Mouse (Mus musculus): ENCODE measurements at regions not wholly inside any gene's neighbourhood (a gene's known extent, or its start where the extent isn't known, plus 50 kb on each side); places are given as distances from the start of the nearest gene placed in this dataset.

DNA sequence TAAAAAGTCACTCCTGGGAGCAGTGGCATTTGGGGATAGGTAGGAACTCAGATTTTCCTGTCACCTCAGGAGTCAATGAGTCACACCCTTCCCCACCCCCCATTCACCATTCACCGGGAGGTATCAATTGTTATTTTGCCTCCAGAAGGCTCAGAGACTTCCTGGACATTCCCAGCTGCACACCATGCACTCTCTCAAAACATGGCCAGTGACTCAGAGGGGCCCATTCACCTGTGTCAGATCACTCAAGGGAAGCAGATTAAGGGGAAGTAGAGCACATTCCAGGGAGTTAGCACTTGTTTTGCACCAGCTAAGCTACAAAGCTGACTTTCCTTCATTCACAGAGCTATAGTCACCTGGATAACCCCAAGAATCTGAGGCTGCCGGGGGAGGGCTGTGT is 395.2 kb downstream of the Tns3 start:
- H3K9ac ChIP-seq, result no peak overlapping the region
- WGBS, result 86% methylated on average over 2 of the region's 2 CpGs

DNA sequence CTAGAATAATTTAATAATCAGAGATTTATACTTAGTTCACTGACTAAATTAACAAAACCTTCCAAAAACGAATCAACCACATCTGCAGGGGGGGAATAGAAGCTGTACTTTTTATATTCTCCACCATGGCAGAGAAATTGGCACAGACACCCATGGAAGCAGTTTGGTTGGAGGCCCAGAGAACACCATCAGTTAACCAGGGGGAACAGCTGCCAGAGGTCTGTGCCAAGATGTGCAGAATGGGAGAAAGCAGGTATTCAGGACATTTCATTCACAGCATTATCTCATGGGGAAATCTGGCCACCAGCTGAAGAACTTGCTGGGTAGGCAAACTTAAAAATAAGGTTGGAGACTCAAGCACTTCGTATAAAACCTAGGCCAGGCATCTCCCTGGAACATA is 410.3 kb downstream of the Tns3 start:
- no peaks in the 10 kb centered on the region for H3K27me3 ChIP-seq (ENCODE audit: control insufficient read depth, insufficient read depth, low read length)
- ATAC-seq (ENCODE audit: low FRiP score) (no peak), DNase-seq (ENCODE audit: low spot score) (no peak)
- H3K4me3 ChIP-seq (replicated peaks; ENCODE audit: low read length), result no peak overlapping the region
- H3K9ac ChIP-seq, result no peak overlapping the region
- no peaks in the 10 kb centered on the region for H3K36me3 ChIP-seq (replicated peaks; ENCODE audit: control insufficient read depth, insufficient read depth)
- no peaks in the 10 kb centered on the region for H3K9me3 ChIP-seq (ENCODE audit: control insufficient read depth, low read length)
- H3K4me1 ChIP-seq (replicated peaks; ENCODE audit: control insufficient read depth, insufficient read depth, low read length), result no peaks in the 10 kb centered on the region
- 72% methylated on average over 2 of the region's 2 CpGs for WGBS
- no peak overlapping the region for H3K4me2 ChIP-seq (replicated peaks)
- H3K27ac ChIP-seq, result no peak overlapping the region

More for the DNA sequence above, 395.2 kb downstream of the Tns3 start:
- DNase-seq (ENCODE audit: low spot score), result no peak
- no peak for ATAC-seq (ENCODE audit: low FRiP score)
- no peaks in the 10 kb centered on the region for H3K27me3 ChIP-seq (ENCODE audit: control insufficient read depth, insufficient read depth, low read length)
- H3K4me3 ChIP-seq (replicated peaks; ENCODE audit: low read length), result no peak overlapping the region
- no peak overlapping the region for H3K27ac ChIP-seq
- H3K36me3 ChIP-seq (replicated peaks; ENCODE audit: control insufficient read depth, insufficient read depth), result no peaks in the 10 kb centered on the region
- H3K9me3 ChIP-seq (ENCODE audit: control insufficient read depth, low read length), result no peaks in the 10 kb centered on the region
- H3K4me2 ChIP-seq (replicated peaks), result no peak overlapping the region
- no peaks in the 10 kb centered on the region for H3K4me1 ChIP-seq (replicated peaks; ENCODE audit: control insufficient read depth, insufficient read depth, low read length)

DNA sequence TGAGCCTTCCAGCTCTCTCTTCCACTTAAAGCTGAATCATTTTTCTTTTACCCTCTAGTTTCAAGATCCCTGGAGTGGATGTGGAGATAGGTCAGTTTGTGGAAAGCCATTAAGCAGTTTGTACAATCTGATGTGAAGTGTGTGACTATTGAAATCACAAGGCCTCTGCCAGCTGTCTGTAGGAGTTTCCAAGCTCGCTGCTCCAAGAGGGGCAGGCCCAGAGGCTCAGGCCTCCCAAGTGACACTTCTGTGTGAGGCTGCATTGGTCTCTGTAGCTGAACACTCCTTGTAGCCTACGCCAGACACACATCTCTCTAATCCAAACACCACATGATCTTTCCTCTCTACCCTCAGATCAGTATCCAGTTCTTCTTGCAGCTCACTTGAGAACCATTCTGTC is 413.0 kb downstream of the Tns3 start:
- 79% methylated on average over 2 of the region's 2 CpGs for WGBS
- Histone ChIP-seq H3K9ac (no peak overlapping the region), H3K36me3 (replicated peaks; ENCODE audit: control insufficient read depth, insufficient read depth) (no peaks in the 10 kb centered on the region), H3K4me3 (replicated peaks; ENCODE audit: low read length) (no peak overlapping the region), H3K27ac (no peak overlapping the region), H3K4me2 (replicated peaks) (no peak overlapping the region), H3K4me1 (replicated peaks; ENCODE audit: control insufficient read depth, insufficient read depth, low read length) (no peaks in the 10 kb centered on the region), H3K9me3 (ENCODE audit: control insufficient read depth, low read length) (no peaks in the 10 kb centered on the region), H3K27me3 (ENCODE audit: control insufficient read depth, insufficient read depth, low read length) (no peaks in the 10 kb centered on the region)
- ATAC-seq (ENCODE audit: low FRiP score), result no peak
- DNase-seq (ENCODE audit: low spot score), result no peak

DNA sequence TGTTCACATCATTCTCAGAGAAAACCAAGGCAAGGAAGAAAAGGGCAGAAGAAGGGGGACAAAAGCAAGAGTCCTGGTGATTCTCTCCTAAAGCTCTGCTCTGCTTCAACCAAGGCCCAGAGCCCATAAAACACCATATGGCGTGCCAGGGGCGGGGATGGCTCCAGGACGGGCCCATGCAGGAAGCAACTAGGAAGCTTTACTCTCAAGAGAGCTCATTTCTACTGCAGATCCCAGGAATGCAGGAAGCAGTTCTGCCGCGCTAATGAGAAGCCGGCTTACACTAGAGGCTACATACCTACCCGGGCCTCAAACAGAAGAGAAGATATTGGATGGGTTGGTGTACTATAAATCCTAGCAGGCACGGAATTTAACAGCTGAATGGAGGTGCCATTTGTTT is 414.9 kb downstream of the Tns3 start:
- WGBS, result 78% methylated on average over 8 of the region's 8 CpGs
- no peak overlapping the region for H3K4me3 ChIP-seq (replicated peaks; ENCODE audit: low read length)
- H3K27me3 ChIP-seq (ENCODE audit: control insufficient read depth, insufficient read depth, low read length), result no peaks in the 10 kb centered on the region
- no peak overlapping the region for H3K27ac ChIP-seq
- H3K36me3 ChIP-seq (replicated peaks; ENCODE audit: control insufficient read depth, insufficient read depth), result no peaks in the 10 kb centered on the region
- ATAC-seq (ENCODE audit: low FRiP score), result no peak
- no peak for DNase-seq (ENCODE audit: low spot score)
- H3K4me2 ChIP-seq (replicated peaks), result no peak overlapping the region
- H3K9me3 ChIP-seq (ENCODE audit: control insufficient read depth, low read length), result no peaks in the 10 kb centered on the region
- H3K4me1 ChIP-seq (replicated peaks; ENCODE audit: control insufficient read depth, insufficient read depth, low read length), result no peaks in the 10 kb centered on the region
- no peak overlapping the region for H3K9ac ChIP-seq

DNA sequence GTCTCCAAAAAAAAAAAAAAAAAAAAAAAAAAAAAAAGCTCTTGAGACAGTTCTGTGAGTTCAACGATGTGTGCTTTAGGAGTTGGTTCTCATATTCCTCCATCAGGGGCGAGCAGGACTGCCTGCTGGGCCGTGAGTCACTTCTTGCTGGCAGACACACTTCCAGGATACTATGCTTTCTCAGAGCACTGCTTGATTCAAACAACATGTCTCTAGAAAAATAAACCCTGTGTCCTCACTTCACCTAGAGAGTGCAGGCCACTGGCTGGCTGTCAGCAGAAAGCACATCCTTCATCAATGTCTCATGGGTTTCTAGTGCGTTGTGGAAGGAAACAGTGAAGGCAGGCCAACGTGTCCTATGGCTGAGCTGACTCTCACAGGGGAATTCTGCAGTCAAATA is 416.8 kb downstream of the Tns3 start:
- Histone ChIP-seq H3K9me3 (ENCODE audit: control insufficient read depth, low read length) (no peaks in the 10 kb centered on the region), H3K27ac (no peak overlapping the region), H3K36me3 (replicated peaks; ENCODE audit: control insufficient read depth, insufficient read depth) (no peaks in the 10 kb centered on the region), H3K4me1 (replicated peaks; ENCODE audit: control insufficient read depth, insufficient read depth, low read length) (no peaks in the 10 kb centered on the region), H3K4me3 (replicated peaks; ENCODE audit: low read length) (no peak overlapping the region), H3K9ac (no peak overlapping the region), H3K4me2 (replicated peaks) (no peak overlapping the region), H3K27me3 (ENCODE audit: control insufficient read depth, insufficient read depth, low read length) (no peaks in the 10 kb centered on the region)
- ATAC-seq (ENCODE audit: low FRiP score), result no peak
- 68% methylated on average over 5 of the region's 5 CpGs for WGBS
- no peak for DNase-seq (ENCODE audit: low spot score)

DNA sequence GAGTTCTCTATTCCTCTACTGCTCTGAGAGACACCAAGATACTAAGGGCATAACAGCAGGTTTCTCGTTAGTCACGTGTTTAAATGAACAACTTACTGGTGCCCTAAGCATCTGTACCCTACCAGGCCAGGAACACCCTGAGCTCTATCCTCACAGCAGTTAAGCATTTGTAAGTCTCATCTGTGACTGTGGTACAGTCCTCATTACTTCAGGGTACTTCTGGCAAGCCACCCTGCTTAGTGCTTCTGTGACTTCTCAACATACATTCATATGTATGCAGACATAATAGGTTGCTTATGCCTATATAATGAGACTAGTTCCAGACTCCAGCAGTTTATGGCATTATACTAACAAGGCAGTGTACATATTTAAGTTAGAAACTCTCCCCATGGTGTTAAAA is 417.3 kb downstream of the Tns3 start:
- H3K4me1 ChIP-seq (replicated peaks; ENCODE audit: control insufficient read depth, insufficient read depth, low read length), result no peaks in the 10 kb centered on the region
- no peak overlapping the region for H3K27ac ChIP-seq
- H3K9me3 ChIP-seq (ENCODE audit: control insufficient read depth, low read length), result no peaks in the 10 kb centered on the region
- DNase-seq (ENCODE audit: low spot score), result no peak
- no peak overlapping the region for H3K4me2 ChIP-seq (replicated peaks)
- no peak overlapping the region for H3K9ac ChIP-seq
- H3K27me3 ChIP-seq (ENCODE audit: control insufficient read depth, insufficient read depth, low read length), result no peaks in the 10 kb centered on the region
- no peak overlapping the region for H3K4me3 ChIP-seq (replicated peaks; ENCODE audit: low read length)
- 80% methylated on average over 2 of the region's 2 CpGs for WGBS
- H3K36me3 ChIP-seq (replicated peaks; ENCODE audit: control insufficient read depth, insufficient read depth), result no peaks in the 10 kb centered on the region
- no peak for ATAC-seq (ENCODE audit: low FRiP score)

DNA sequence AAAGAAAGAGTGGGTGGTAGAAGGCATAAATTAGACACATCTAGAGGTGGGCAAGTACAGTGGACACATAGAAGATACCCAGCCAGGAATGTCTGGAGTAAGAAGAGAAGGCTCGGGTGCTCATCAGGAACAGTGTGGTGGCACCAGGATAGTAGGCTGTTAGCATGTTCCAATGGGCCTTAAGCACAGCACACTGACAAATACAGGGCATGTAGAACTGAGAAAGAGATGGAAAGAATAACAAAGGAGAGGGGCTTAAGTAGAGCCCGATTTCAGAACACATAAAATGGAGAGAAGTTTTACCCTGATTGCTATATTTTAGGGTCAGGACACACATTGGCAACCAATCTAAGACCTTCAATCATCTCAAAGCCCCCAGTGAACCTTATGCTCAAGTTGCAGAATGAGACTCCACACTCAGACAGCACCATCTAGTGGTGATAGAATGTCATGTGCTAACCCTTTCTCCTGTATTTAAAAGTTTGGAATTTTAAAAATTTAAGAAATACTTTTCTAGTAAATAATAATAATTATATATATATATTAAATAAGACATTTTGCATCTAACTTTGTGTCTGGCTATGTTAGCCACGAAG is 418.8 kb downstream of the Tns3 start:
- DNase-seq (ENCODE audit: low spot score), result peak; percentile 79
- no peaks in the 10 kb centered on the region for H3K27me3 ChIP-seq (ENCODE audit: control insufficient read depth, insufficient read depth, low read length)
- H3K4me2 ChIP-seq (replicated peaks), result no peak overlapping the region
- H3K36me3 ChIP-seq (replicated peaks; ENCODE audit: control insufficient read depth, insufficient read depth), result no peaks in the 10 kb centered on the region
- WGBS, result 42% methylated on average over 3 of the region's 3 CpGs
- no peak overlapping the region for H3K4me3 ChIP-seq (replicated peaks; ENCODE audit: low read length)
- no peaks in the 10 kb centered on the region for H3K9me3 ChIP-seq (ENCODE audit: control insufficient read depth, low read length)
- no peaks in the 10 kb centered on the region for H3K4me1 ChIP-seq (replicated peaks; ENCODE audit: control insufficient read depth, insufficient read depth, low read length)
- no peak for ATAC-seq (ENCODE audit: low FRiP score)
- no peak overlapping the region for H3K9ac ChIP-seq
- no peak overlapping the region for H3K27ac ChIP-seq

DNA sequence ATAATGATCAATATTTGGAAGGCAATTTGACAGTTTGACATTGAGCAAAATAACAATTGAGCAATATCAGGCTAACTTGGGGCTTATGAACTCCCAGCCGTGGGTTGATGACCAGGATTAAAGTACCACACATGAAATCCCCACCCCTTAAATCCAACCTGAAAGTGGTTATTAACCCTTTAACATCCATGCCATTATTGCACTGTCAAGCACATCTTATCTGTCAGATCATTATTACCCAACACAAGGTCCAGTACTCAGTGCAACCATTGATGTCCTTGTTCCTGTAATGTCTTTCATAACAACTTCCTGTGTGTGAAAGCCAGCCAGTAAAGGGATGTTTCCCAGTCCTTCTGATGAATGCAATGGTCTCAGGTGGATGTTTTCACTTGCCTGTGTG is 425.8 kb downstream of the Tns3 start:
- Histone ChIP-seq H3K27me3 (ENCODE audit: control insufficient read depth, insufficient read depth, low read length) (no peaks in the 10 kb centered on the region), H3K9me3 (ENCODE audit: control insufficient read depth, low read length) (peaks cover 6% of the 10 kb centered on the region; the same call in 1 of the 2 replicates), H3K36me3 (replicated peaks; ENCODE audit: control insufficient read depth, insufficient read depth) (no peaks in the 10 kb centered on the region), H3K27ac (no peak overlapping the region), H3K4me3 (replicated peaks; ENCODE audit: low read length) (no peak overlapping the region), H3K4me1 (replicated peaks; ENCODE audit: control insufficient read depth, insufficient read depth, low read length) (no peaks in the 10 kb centered on the region), H3K9ac (no peak overlapping the region), H3K4me2 (replicated peaks) (no peak overlapping the region)
- ATAC-seq (ENCODE audit: low FRiP score), result no peak
- WGBS, result 81% methylated on average over 1 of the region's 1 CpGs
- no peak for DNase-seq (ENCODE audit: low spot score)

DNA sequence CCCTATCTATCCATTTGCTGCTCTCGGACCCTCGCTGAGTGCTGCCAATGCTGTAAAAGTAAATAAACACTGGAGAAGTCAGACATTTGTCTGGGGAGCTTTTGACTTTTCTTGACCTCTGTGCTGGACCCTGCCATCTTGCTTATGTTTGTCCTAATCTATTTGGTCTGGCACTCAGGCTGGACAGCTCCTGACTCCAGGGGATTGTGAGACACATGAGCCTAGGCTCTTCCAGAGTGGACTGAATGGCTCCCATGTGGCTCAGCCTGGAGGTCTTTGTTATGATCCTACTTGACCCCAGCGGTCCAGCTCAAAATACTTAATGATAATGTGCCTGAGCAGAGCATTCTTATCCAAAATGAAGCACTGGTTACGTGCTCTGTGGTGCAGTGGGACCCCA is 426.8 kb downstream of the Tns3 start:
- peaks cover 6% of the 10 kb centered on the region; the same call in 1 of the 2 replicates for H3K9me3 ChIP-seq (ENCODE audit: control insufficient read depth, low read length)
- 74% methylated on average over 4 of the region's 4 CpGs for WGBS
- H3K9ac ChIP-seq, result no peak overlapping the region
- DNase-seq (ENCODE audit: low spot score) (no peak), ATAC-seq (ENCODE audit: low FRiP score) (no peak)
- no peaks in the 10 kb centered on the region for H3K27me3 ChIP-seq (ENCODE audit: control insufficient read depth, insufficient read depth, low read length)
- no peaks in the 10 kb centered on the region for H3K36me3 ChIP-seq (replicated peaks; ENCODE audit: control insufficient read depth, insufficient read depth)
- no peak overlapping the region for H3K4me3 ChIP-seq (replicated peaks; ENCODE audit: low read length)
- no peak overlapping the region for H3K27ac ChIP-seq
- no peak overlapping the region for H3K4me2 ChIP-seq (replicated peaks)
- H3K4me1 ChIP-seq (replicated peaks; ENCODE audit: control insufficient read depth, insufficient read depth, low read length), result no peaks in the 10 kb centered on the region

DNA sequence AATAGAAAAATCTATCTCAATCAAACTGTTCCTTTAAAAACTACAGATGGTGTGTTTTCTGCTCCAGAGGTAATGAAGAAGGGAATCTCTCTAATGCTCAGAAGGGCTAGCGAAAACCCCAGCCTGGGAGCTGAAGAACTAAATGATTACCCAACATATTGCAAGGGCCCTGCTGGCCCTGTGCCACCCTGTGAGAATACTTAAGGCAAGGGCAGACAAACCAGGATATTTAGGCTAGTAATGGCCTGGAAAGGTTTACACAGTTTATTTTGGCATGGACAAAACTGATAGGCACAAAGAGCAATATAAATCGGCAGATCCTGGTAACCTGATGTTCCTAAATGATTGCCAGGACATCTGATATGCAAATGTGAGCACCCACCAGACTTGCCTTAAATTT is 428.3 kb downstream of the Tns3 start:
- DNase-seq (ENCODE audit: low spot score) (no peak), ATAC-seq (ENCODE audit: low FRiP score) (no peak)
- 89% methylated on average over 2 of the region's 2 CpGs for WGBS
- Histone ChIP-seq H3K9me3 (ENCODE audit: control insufficient read depth, low read length) (peaks cover 6% of the 10 kb centered on the region; the same call in 1 of the 2 replicates), H3K9ac (no peak overlapping the region), H3K27ac (no peak overlapping the region), H3K27me3 (ENCODE audit: control insufficient read depth, insufficient read depth, low read length) (no peaks in the 10 kb centered on the region), H3K4me3 (replicated peaks; ENCODE audit: low read length) (no peak overlapping the region), H3K36me3 (replicated peaks; ENCODE audit: control insufficient read depth, insufficient read depth) (no peaks in the 10 kb centered on the region), H3K4me2 (replicated peaks) (no peak overlapping the region), H3K4me1 (replicated peaks; ENCODE audit: control insufficient read depth, insufficient read depth, low read length) (no peaks in the 10 kb centered on the region)
